Mouse (Mus musculus): ENCODE data around the gene Epb41. TPM values are rescaled to one million over a fixed set of nuclear protein-coding genes. Genes with fewer than 3 reads are reported as not detected.

Gene Epb41
- polyA plus RNA-seq, 1 experiment from 2014 or later: 133 TPM

DNA sequence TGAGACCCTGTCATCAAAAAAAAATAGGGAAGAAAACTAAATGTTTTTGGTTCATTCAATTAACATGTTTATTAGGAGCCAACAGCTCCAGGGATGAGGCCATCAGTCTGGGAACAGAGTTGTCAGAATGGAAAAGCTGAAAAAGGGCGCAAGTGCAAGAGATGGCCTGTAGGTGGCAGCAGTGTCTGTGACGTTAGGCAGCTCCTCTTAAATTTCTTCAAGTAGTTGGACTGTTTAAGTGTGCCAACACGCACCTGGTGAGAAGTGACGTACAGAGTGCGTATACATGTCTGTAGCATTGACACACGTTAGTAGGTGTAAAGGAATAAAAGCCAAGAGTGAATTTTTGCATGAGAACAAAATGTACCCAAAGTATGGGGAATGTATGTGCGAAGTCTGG lies 13.8 kb upstream of the Epb41 start:
- WGBS: 27% methylated on average over 7 of the region's 7 CpGs
- Histone ChIP-seq H3K27me3 (replicated peaks; ENCODE audit: low read depth, poor library complexity, severe bottlenecking) (no peaks in the 10 kb centered on the region), H3K4me1 (peaks cover 5% of the 10 kb centered on the region), H3K36me3 (replicated peaks) (no peaks in the 10 kb centered on the region), H3K27ac (replicated peaks) (no peak overlapping the region), H3K9me3 (no peaks in the 10 kb centered on the region), H3K4me3 (no peak overlapping the region)
- peak; percentile 71 for DNase-seq (ENCODE audit: low spot score)

GRCm38 (mm10) chr4:132085114-132085513 lies 10.0 kb upstream of the Epb41 start:
- Histone ChIP-seq H3K36me3 (replicated peaks) (no peaks in the 10 kb centered on the region), H3K4me1 (peaks cover 9% of the 10 kb centered on the region), H3K9me3 (no peaks in the 10 kb centered on the region), H3K4me3 (no peak overlapping the region), H3K27me3 (replicated peaks; ENCODE audit: low read depth, poor library complexity, severe bottlenecking) (0 out of 2 replicates have a peak, but pooled peaks cover under 1% of the 10 kb centered on the region), H3K27ac (replicated peaks) (no peak overlapping the region)
- DNase-seq (ENCODE audit: low spot score): no peak
- 84% methylated on average over 7 of the region's 7 CpGs for WGBS

DNA sequence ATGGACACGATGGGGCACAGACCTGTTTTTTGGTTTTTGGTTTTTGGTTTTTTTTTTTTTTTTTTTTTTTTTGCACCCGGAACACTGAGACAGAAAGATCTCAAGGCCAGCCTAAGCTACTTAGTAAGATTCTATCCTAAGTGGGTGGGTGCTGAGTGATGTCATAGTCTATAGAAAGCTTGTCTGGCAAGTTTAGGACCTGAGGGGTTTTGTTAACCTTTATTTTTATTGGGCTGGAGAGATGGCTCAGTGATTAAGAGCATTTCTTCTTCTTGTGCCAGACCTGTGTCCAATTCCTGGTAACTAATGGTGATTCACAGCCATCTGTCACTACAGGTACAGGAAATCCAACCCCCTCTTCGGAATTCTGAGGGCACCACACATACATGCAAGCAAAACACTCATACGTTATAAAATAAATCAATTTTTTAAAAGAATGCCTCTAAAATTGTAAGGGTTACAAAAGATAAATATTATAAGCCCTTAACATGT lies 5.4 kb upstream of the Epb41 start:
- H3K4me1 ChIP-seq: peaks cover 37% of the 10 kb centered on the region
- H3K9me3 ChIP-seq: no peaks in the 10 kb centered on the region
- H3K36me3 ChIP-seq (replicated peaks): no peaks in the 10 kb centered on the region
- H3K27me3 ChIP-seq (replicated peaks; ENCODE audit: low read depth, poor library complexity, severe bottlenecking): peaks cover 38% of the 10 kb centered on the region
- DNase-seq (ENCODE audit: low spot score): no peak
- H3K27ac ChIP-seq (replicated peaks): no peak overlapping the region
- WGBS: 74% methylated on average over 4 of the region's 4 CpGs
- no peak overlapping the region for H3K4me3 ChIP-seq

DNA sequence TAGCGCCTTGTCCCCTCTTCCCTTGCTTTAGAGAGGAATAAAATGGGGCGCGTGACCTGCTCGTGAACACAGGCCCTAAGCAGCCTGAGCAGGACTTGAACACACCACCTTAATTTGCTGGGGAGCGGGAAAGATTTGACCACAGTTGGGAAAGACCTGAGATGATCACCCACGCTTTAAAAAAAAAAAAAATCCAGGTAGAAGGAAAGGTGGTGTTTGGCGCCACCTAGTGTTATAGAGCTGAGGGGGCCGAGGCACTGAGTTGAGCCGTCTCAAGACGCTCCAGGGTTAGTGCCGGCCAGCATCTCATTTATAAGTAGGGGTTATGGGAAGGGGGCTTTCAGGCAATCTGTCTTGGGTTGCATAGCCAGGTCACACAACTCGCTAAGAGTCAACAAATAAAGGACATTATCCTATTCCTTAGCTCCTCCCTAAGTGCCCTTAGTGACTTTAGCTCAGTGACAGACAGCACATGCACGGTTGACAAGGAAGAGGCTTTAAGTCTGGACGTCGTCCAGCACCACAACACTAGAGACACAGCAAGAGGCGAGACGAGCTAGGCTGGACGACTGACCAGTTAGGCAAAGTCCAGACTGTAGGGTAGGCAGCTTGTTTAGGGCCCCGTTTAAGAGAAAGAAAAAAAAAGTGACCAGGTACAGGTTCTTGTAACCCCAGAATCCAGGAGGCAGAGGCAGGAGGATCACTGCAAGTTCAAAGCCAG lies 4.6 kb upstream of the Epb41 start:
- no peaks in the 10 kb centered on the region for H3K9me3 ChIP-seq
- no peak overlapping the region for H3K27ac ChIP-seq (replicated peaks)
- peak; percentile 75 for DNase-seq (ENCODE audit: low spot score)
- no peak overlapping the region; the same call in 1 of the 2 replicates for H3K4me3 ChIP-seq
- no peaks in the 10 kb centered on the region for H3K36me3 ChIP-seq (replicated peaks)
- H3K4me1 ChIP-seq: peaks cover 44% of the 10 kb centered on the region
- peaks cover 38% of the 10 kb centered on the region for H3K27me3 ChIP-seq (replicated peaks; ENCODE audit: low read depth, poor library complexity, severe bottlenecking)
- WGBS: 17% methylated on average over 19 of the region's 19 CpGs

DNA sequence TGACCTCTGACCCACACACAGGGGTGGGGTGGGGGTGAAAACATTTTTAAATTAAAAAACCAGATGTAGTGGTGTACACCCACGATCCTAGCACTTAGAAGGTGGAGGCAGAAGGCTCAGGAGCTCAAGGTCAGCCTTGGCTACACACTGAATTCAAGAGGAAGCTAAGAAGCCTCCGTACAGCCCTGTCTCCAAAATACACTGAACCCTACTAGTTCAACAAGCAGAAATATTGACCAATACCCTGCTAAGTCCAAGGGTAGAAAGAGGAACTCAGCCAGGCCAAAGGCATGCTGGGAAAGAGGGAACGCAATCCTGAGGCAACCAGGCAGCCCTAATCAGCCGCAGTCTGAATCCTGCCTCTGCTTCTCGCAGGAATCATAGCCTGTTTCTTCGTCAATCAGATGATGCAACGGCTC lies 3.2 kb upstream of the Epb41 start:
- Histone ChIP-seq H3K4me1 (peaks cover 50% of the 10 kb centered on the region), H3K27me3 (replicated peaks; ENCODE audit: low read depth, poor library complexity, severe bottlenecking) (peaks cover 49% of the 10 kb centered on the region), H3K9me3 (no peaks in the 10 kb centered on the region), H3K27ac (replicated peaks) (no peak overlapping the region), H3K36me3 (replicated peaks) (no peaks in the 10 kb centered on the region), H3K4me3 (no peak overlapping the region)
- DNase-seq (ENCODE audit: low spot score): no peak
- WGBS: 68% methylated on average over 7 of the region's 7 CpGs

DNA sequence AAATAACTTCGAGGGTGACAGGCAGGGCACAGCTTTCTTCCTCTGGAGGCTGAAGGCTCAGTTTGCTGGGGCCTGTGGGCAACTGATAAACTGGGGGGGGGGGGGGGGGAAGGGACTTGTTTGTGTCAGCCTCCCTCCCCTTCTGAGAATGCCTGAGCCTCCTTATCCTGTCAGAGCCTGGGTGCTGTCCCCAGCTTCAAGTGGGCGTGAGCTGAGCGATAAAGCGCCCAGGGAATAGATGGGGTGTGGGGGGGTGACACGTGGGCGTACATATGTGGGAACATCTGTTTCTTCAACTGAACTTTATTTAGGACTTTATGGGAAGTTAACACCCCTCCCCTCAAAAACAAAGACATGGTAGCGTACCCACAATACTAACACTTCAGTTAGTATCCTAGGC lies 2.3 kb upstream of the Epb41 start:
- Histone ChIP-seq H3K9me3 (no peaks in the 10 kb centered on the region), H3K27me3 (replicated peaks; ENCODE audit: low read depth, poor library complexity, severe bottlenecking) (peaks cover 57% of the 10 kb centered on the region), H3K4me1 (peaks cover 57% of the 10 kb centered on the region), H3K36me3 (replicated peaks) (no peaks in the 10 kb centered on the region), H3K27ac (replicated peaks) (no peak overlapping the region), H3K4me3 (no peak overlapping the region)
- no peak for DNase-seq (ENCODE audit: low spot score)
- WGBS: 73% methylated on average over 7 of the region's 7 CpGs

- no peaks in the 10 kb centered on the region for H3K36me3 ChIP-seq (replicated peaks)
- H3K4me3 ChIP-seq: 0 out of 2 replicates have a peak overlapping the region, but pooled peaks have one; percentile 16
- no peak overlapping the region for H3K27ac ChIP-seq (replicated peaks)
- H3K4me1 ChIP-seq: peaks cover 57% of the 10 kb centered on the region
- H3K9me3 ChIP-seq: no peaks in the 10 kb centered on the region
- DNase-seq (ENCODE audit: low spot score): peak; percentile 54
- 25% methylated on average over 20 of the region's 20 CpGs for WGBS
- peaks cover 64% of the 10 kb centered on the region for H3K27me3 ChIP-seq (replicated peaks; ENCODE audit: low read depth, poor library complexity, severe bottlenecking)
Observed at GRCm38 (mm10) chr4:132076480-132077405, 1.6 kb upstream of the Epb41 start.

- peaks cover 59% of the 10 kb centered on the region for H3K4me1 ChIP-seq
- DNase-seq (ENCODE audit: low spot score): no peak
- no peak overlapping the region for H3K27ac ChIP-seq (replicated peaks)
- 29% methylated on average over 1 of the region's 1 CpGs for WGBS
- H3K9me3 ChIP-seq: no peaks in the 10 kb centered on the region
- peaks cover 66% of the 10 kb centered on the region for H3K27me3 ChIP-seq (replicated peaks; ENCODE audit: low read depth, poor library complexity, severe bottlenecking)
- peak overlapping the region; percentile 89; the same call in 1 of the 2 replicates for H3K4me3 ChIP-seq
- no peaks in the 10 kb centered on the region for H3K36me3 ChIP-seq (replicated peaks)
Observed at GRCm38 (mm10) chr4:132075796-132076195, 675 bp upstream of the Epb41 start.

DNA sequence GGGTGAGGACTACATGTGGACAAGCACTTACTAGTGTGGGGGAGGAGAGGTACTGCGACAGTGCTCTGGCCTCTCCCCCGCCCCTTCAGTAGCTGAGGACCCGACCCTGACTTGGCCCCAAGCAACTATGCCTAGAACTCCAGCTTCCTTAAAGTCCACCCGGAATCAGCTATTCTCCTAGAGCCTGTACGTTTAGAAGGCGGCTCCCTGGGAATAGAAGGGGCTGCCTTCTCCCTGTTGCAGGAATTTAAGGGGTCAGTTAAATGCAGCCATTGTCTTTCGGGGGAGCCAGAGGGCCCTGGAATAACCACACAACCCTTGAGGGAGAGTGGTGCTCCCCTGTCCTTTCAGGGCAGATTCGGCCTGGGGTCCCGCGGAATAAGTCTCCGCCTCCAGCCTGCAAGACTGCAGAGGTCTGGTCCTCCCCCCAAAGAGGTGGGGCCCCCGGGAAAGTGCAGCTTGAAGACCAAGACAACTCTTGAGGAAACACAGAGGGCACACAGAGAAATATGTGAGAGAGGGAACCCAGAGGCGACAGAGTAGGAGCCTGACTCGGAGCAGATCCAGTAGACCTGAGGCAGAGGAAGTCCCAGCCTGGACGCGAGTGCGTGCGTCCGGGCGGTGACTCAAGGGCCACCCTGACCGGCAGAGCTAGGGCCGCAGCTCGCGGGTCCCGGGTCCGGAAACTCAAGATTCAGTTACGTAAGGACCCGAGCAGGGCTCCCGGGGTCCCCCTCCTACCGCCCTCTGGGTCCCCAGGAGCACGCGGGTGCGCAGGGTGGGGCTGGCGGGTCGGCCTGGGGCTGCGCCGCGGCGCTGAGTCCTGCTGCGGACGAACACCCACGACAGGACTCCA lies 816 bp downstream of the Epb41 start, which contains the start of gene Gm10300:
Gene Gm10300 (plus strand): TSS at position 621 of the 856 bp plus-strand sequence.
- no peaks in the 10 kb centered on the region for H3K9me3 ChIP-seq
- H3K4me3 ChIP-seq: peak within 1 kb of the TSS; percentile 89
- under 1% methylated on average over 42 of the region's 42 CpGs for WGBS
- H3K27me3 ChIP-seq (replicated peaks; ENCODE audit: low read depth, poor library complexity, severe bottlenecking): peaks cover 61% of the 10 kb centered on the region
- peaks cover 61% of the 10 kb centered on the region for H3K4me1 ChIP-seq
- DNase-seq (ENCODE audit: low spot score): peak; percentile 63
- 0 out of 2 replicates have a peak, but pooled peaks cover 2% of the 10 kb centered on the region for H3K36me3 ChIP-seq (replicated peaks)
- peak within 1 kb of the TSS; percentile 81 for H3K27ac ChIP-seq (replicated peaks)

- Histone ChIP-seq H3K9me3 (no peaks in the 10 kb centered on the region), H3K27me3 (replicated peaks; ENCODE audit: low read depth, poor library complexity, severe bottlenecking) (peaks cover 50% of the 10 kb centered on the region), H3K36me3 (replicated peaks) (0 out of 2 replicates have a peak, but pooled peaks cover 2% of the 10 kb centered on the region), H3K27ac (replicated peaks) (0 out of 2 replicates have a peak overlapping the region, but pooled peaks have one; percentile 81), H3K4me3 (peak overlapping the region; percentile 89; the same call in 1 of the 2 replicates), H3K4me1 (peaks cover 59% of the 10 kb centered on the region)
- DNase-seq (ENCODE audit: low spot score): no peak
- whole genome bisulfite sequencing: 65% methylated on average over 6 of the region's 6 CpGs
Observed at GRCm38 (mm10) chr4:132072946-132073345, 2.2 kb downstream of the Epb41 start.

DNA sequence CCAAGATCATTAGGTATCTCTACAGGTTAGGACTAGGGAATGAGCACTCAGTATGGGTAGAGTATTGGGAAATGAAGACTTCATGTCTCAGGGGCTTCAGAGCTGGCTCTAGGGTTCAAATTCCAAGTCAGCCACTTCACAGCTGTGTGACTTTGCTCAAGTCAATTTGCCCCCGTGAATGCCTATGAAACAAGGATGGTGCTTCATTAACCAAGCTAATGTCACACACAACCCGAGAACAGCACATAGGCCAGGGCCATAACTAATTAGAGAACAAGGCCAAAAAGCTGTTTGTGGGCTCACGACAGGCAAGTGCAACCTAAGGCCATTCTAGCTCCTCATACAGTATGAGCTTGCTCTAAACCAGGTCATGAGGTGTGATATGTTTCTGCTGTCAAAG lies 3.0 kb downstream of the Epb41 start:
- WGBS: 76% methylated on average over 3 of the region's 3 CpGs
- peaks cover 42% of the 10 kb centered on the region for H3K27me3 ChIP-seq (replicated peaks; ENCODE audit: low read depth, poor library complexity, severe bottlenecking)

More for the DNA sequence above, 3.0 kb downstream of the Epb41 start:
- Histone ChIP-seq H3K9me3 (no peaks in the 10 kb centered on the region), H3K36me3 (replicated peaks) (0 out of 2 replicates have a peak, but pooled peaks cover 2% of the 10 kb centered on the region), H3K27ac (replicated peaks) (no peak overlapping the region), H3K4me3 (no peak overlapping the region), H3K4me1 (peaks cover 55% of the 10 kb centered on the region)
- no peak for DNase-seq (ENCODE audit: low spot score)

Measured in embryonic facial prominence, embryonic 10.5 days (tissue).